38 mouse cellular contexts compared by ENCODE assay signal in genomic region chr6:140005181-140005580, GRCm38 (mm10). TPM values are rescaled to one million over a fixed set of nuclear protein-coding genes. Genes with fewer than 3 reads are reported as not detected.
DNase-seq lines count a peak whose midpoint lies in the region; ATAC-seq and TF ChIP-seq lines count a peak whose summit lies in the region.
"Had no signal": no experiment of that assay in that cellular context is flagged by ENCODE, and none has a peak within 500 bp of the region (broad histone marks: within the 10 kb centered on the region; RNA-seq: fewer than 3 reads in every experiment).

No protein-coding gene starts in this region.

- H3K27me3 ChIP-seq in kidney, adult 2 months (replicated peaks; ENCODE audit: control insufficient read depth, insufficient read depth, low read length), result no peaks in the 10 kb centered on the region
- H3K27me3 ChIP-seq in kidney, embryonic 16.5 days (ENCODE audit: insufficient read depth, low read length), result no peaks in the 10 kb centered on the region
- H3K27me3 ChIP-seq in E14TG2a.4 (ENCODE audit: insufficient read depth, low read length) (no peaks in the 10 kb centered on the region), ES-Bruce4 (ENCODE audit: control insufficient read depth, insufficient read depth, low read length, poor library complexity, severe bottlenecking) (no peaks in the 10 kb centered on the region)
- no peaks in the 10 kb centered on the region for H3K27me3 ChIP-seq in lung, postnatal 0 days (replicated peaks; ENCODE audit: insufficient read depth, low read length)
- H3K27me3 ChIP-seq: embryonic facial prominence, embryonic 13.5 days; forebrain, embryonic 12.5 days; heart, embryonic 13.5 days; hindbrain, embryonic 12.5 days; intestine, embryonic 15.5 days; Patski had no signal

- H3K36me3 ChIP-seq in kidney, adult 2 months (ENCODE audit: control insufficient read depth, insufficient read depth, low read length), result no peaks in the 10 kb centered on the region
- H3K36me3 ChIP-seq in kidney, embryonic 16.5 days (ENCODE audit: insufficient read depth, low read length), result 0 out of 2 replicates have a peak, but pooled peaks cover 3% of the 10 kb centered on the region
- H3K36me3 ChIP-seq in E14TG2a.4 (ENCODE audit: insufficient read depth, low read length), result no peaks in the 10 kb centered on the region
- no peaks in the 10 kb centered on the region for H3K36me3 ChIP-seq in ES-Bruce4 (ENCODE audit: control insufficient read depth, insufficient read depth, low read length, poor library complexity, severe bottlenecking)
- no peaks in the 10 kb centered on the region for H3K36me3 ChIP-seq in lung, postnatal 0 days (ENCODE audit: insufficient read depth, low read length)
- H3K36me3 ChIP-seq: embryonic facial prominence, embryonic 10.5 days; embryonic facial prominence, embryonic 13.5 days; forebrain, embryonic 12.5 days; G1E; heart, embryonic 10.5 days; heart, embryonic 13.5 days; hindbrain, embryonic 12.5 days; intestine, embryonic 15.5 days had no signal

- DNase-seq in kidney, adult 2 months, result no peak
- DNase-seq in R1 (ENCODE audit: low read depth, low spot score), result peak; percentile 52
- no peak for DNase-seq in gastrocnemius, adult 2 months
- no peak for DNase-seq in lung, postnatal 0 days (ENCODE audit: low spot score)
- DNase-seq in lung, postnatal 14 days, result no peak
- DNase-seq: adrenal gland, adult 8-10 months; adrenal gland, postnatal 25 days; cerebellum, adult 11-12 months; cerebellum, adult 8-10 months; cerebellum, postnatal 10 days; cerebellum, postnatal 36 days; embryo, embryonic 11 days; gastrocnemius, postnatal 25 days; heart, adult 2 months had no signal

- no peak for ATAC-seq in kidney, embryonic 16.5 days (ENCODE audit: low FRiP score, low TSS enrichment)
- ATAC-seq in lung, postnatal 0 days, result no peak
- ATAC-seq: activated CD4-positive, CD25-positive, alpha-beta regulatory T cell, adult 4 months; hindbrain, embryonic 16.5 days; intestine, embryonic 15.5 days; Patski had no signal

- 82% methylated on average over 3 of the region's 3 CpGs for WGBS in kidney, adult 2 months
- 76% methylated on average over 3 of the region's 3 CpGs for WGBS in kidney, embryonic 16.5 days
- WGBS in lung, postnatal 0 days, result 71% methylated on average over 3 of the region's 3 CpGs

- TF ChIP-seq POLR2A in kidney, adult 2 months (IDR thresholded peaks at IDR 0.05; ENCODE audit: low read depth, low read length), result no peak
- TF ChIP-seq POLR2A in ES-Bruce4 (IDR thresholded peaks at IDR 0.05; ENCODE audit: insufficient read depth, low read length), result no peak

- no peak overlapping the region for H3K4me3 ChIP-seq in kidney, adult 2 months (ENCODE audit: insufficient read depth, low read depth, low read length)
- no peak overlapping the region for H3K4me3 ChIP-seq in kidney, embryonic 16.5 days (ENCODE audit: low read length)
- H3K4me3 ChIP-seq in E14TG2a.4 (replicated peaks; ENCODE audit: low read length) (no peak overlapping the region), ES-Bruce4 (ENCODE audit: low read depth, low read length) (no peak overlapping the region)
- H3K4me3 ChIP-seq in gastrocnemius, adult 2 months, result no peak overlapping the region
- H3K4me3 ChIP-seq in lung, postnatal 0 days (ENCODE audit: low read depth, low read length), result no peak overlapping the region
- H3K4me3 ChIP-seq: embryonic facial prominence, embryonic 10.5 days; embryonic facial prominence, embryonic 13.5 days; erythroblast, embryonic 14.5 days; forebrain, embryonic 12.5 days; heart, adult 2 months; heart, embryonic 10.5 days; heart, embryonic 13.5 days; hindbrain, embryonic 12.5 days; intestine, embryonic 15.5 days had no signal

- H3K27ac ChIP-seq in kidney, adult 2 months (ENCODE audit: insufficient read depth, low read depth, low read length), result no peak overlapping the region
- no peak overlapping the region for H3K27ac ChIP-seq in kidney, embryonic 16.5 days (ENCODE audit: low read length)
- no peak overlapping the region for H3K27ac ChIP-seq in ES-Bruce4 (ENCODE audit: insufficient read depth, low read length)
- H3K27ac ChIP-seq in gastrocnemius, adult 2 months, result no peak overlapping the region
- H3K27ac ChIP-seq in lung, postnatal 0 days (ENCODE audit: low read length), result no peak overlapping the region
- H3K27ac ChIP-seq: embryonic facial prominence, embryonic 10.5 days; embryonic facial prominence, embryonic 13.5 days; forebrain, embryonic 12.5 days; heart, adult 2 months; heart, embryonic 10.5 days; heart, embryonic 13.5 days; hindbrain, embryonic 12.5 days; intestine, embryonic 15.5 days had no signal

- H3K9ac ChIP-seq in kidney, embryonic 16.5 days (replicated peaks; ENCODE audit: low read length), result no peak overlapping the region
- H3K9ac ChIP-seq in ES-Bruce4 (ENCODE audit: low read depth, poor library complexity, severe bottlenecking), result no peak overlapping the region
- no peak overlapping the region for H3K9ac ChIP-seq in lung, postnatal 0 days (replicated peaks; ENCODE audit: low read depth)
- H3K9ac ChIP-seq: embryonic facial prominence, embryonic 13.5 days; forebrain, embryonic 12.5 days; forebrain, postnatal 0 days; heart, embryonic 13.5 days; hindbrain, embryonic 12.5 days; intestine, embryonic 15.5 days had no signal

- intact Hi-C loops in gastrocnemius, adult 2 months (cut with DNase I), result no loop called here

- 0 out of 2 replicates have a peak, but pooled peaks have one; percentile 14 for TF ChIP-seq CTCF in kidney, adult 2 months (conservative IDR thresholded peaks at IDR 0.05; ENCODE audit: insufficient read depth, insufficient read length, low read depth, low read length)
- TF ChIP-seq CTCF in E14TG2a.4 (conservative IDR thresholded peaks at IDR 0.05; ENCODE audit: low read length) (peak; percentile 38), ES-Bruce4 (IDR thresholded peaks at IDR 0.05; ENCODE audit: low read depth, low read length) (peak; percentile 55)
- TF ChIP-seq CTCF in gastrocnemius, adult 2 months (IDR thresholded peaks at IDR 0.05), result no peak
- no peak for TF ChIP-seq CTCF in lung, postnatal 0 days (IDR thresholded peaks at IDR 0.05)

- TF ChIP-seq EP300 in ES-Bruce4 (IDR thresholded peaks at IDR 0.05; ENCODE audit: insufficient read depth, low read depth, low read length), result no peak
- no peak for TF ChIP-seq EP300 in lung, postnatal 0 days (IDR thresholded peaks at IDR 0.05)

- H3K4me2 ChIP-seq in kidney, embryonic 16.5 days (replicated peaks; ENCODE audit: low read depth, low read length), result no peak overlapping the region
- H3K4me2 ChIP-seq in lung, postnatal 0 days (replicated peaks; ENCODE audit: low read depth, low read length), result no peak overlapping the region
- H3K4me2 ChIP-seq: embryonic facial prominence, embryonic 13.5 days; forebrain, embryonic 12.5 days; heart, embryonic 13.5 days; hindbrain, embryonic 12.5 days; intestine, embryonic 15.5 days had no signal

- H3K4me1 ChIP-seq in kidney, adult 2 months (ENCODE audit: control insufficient read depth, insufficient read depth, low read length), result no peaks in the 10 kb centered on the region
- H3K4me1 ChIP-seq in kidney, embryonic 16.5 days (ENCODE audit: insufficient read depth, low read length), result no peaks in the 10 kb centered on the region
- H3K4me1 ChIP-seq in E14TG2a.4 (replicated peaks; ENCODE audit: low read depth, low read length) (no peaks in the 10 kb centered on the region), ES-Bruce4 (ENCODE audit: control insufficient read depth, insufficient read depth, low read length) (no peaks in the 10 kb centered on the region)
- no peaks in the 10 kb centered on the region for H3K4me1 ChIP-seq in lung, postnatal 0 days (ENCODE audit: insufficient read depth, low read depth, low read length)
- H3K4me1 ChIP-seq: embryonic facial prominence, embryonic 10.5 days; embryonic facial prominence, embryonic 13.5 days; forebrain, embryonic 12.5 days; heart, embryonic 10.5 days; heart, embryonic 13.5 days; hindbrain, embryonic 12.5 days; intestine, embryonic 15.5 days had no signal

- peaks cover 6% of the 10 kb centered on the region for H3K9me3 ChIP-seq in kidney, embryonic 16.5 days (ENCODE audit: low read length)
- H3K9me3 ChIP-seq in E14TG2a.4 (ENCODE audit: low read length) (peaks cover 5% of the 10 kb centered on the region), ES-Bruce4 (replicated peaks; ENCODE audit: control insufficient read depth, insufficient read depth, low read length, poor library complexity, severe bottlenecking) (no peaks in the 10 kb centered on the region)
- no peaks in the 10 kb centered on the region for H3K9me3 ChIP-seq in lung, postnatal 0 days (ENCODE audit: low read length)
- H3K9me3 ChIP-seq: embryonic facial prominence, embryonic 10.5 days; embryonic facial prominence, embryonic 13.5 days; forebrain, embryonic 12.5 days; heart, embryonic 10.5 days had no signal

RNA-seq across cellular contexts. Expression of gene Capza3, which starts 35.9 kb away (rescaled TPM):
- 0.07 TPM in 1 of 2 replicates, not detected in the other for polyA plus RNA-seq in kidney, adult 2 months (2012; rRNA removed)
- polyA plus RNA-seq in kidney, embryonic 16.5 days (2015; fragmentation: Nextera tagmentation; extraction: Ambion mirVana), result not detected in 2 replicates
- not detected in 2 replicates for polyA plus RNA-seq in ES-Bruce4 (2011; ENCODE audit: insufficient read depth, insufficient read length, low read depth, missing spikeins)
- total RNA-seq in gastrocnemius, adult 2 months (2021), result not detected
- not detected in 2 replicates for polyA plus RNA-seq in lung, postnatal 0 days (2015; fragmentation: Nextera tagmentation; extraction: Ambion mirVana)
- total RNA-seq: adrenal gland, adult 8-10 months; adrenal gland, postnatal 25 days; forebrain, postnatal 0 days; G1E; gastrocnemius, adult 8-10 months; gastrocnemius, postnatal 25 days; heart, adult 2 months; heart, postnatal 25 days; hematopoietic stem cell, adult 5-6 weeks had no signal
- polyA plus RNA-seq: activated CD4-positive, CD25-positive, alpha-beta regulatory T cell, adult 4 months; brain, embryonic 14.5 days; C2C12; cortical plate, adult 2 months; embryonic facial prominence, embryonic 10.5 days; embryonic facial prominence, embryonic 13.5 days; erythroblast, embryonic 14.5 days; forebrain, embryonic 12.5 days; forebrain, postnatal 0 days; frontal cortex, adult 2 months; G1E; heart, adult 2 months; heart, embryonic 10.5 days; heart, embryonic 13.5 days; heart, embryonic 16.5 days; hindbrain, embryonic 12.5 days; hindbrain, embryonic 16.5 days; intestine, embryonic 15.5 days; Patski had no signal

RNA-seq across cellular contexts. Expression of gene Plcz1, which starts 36.1 kb away (rescaled TPM):
- 0.04 TPM in 1 of 2 replicates, not detected in the other for polyA plus RNA-seq in kidney, adult 2 months (2012; rRNA removed)
- polyA plus RNA-seq in kidney, embryonic 16.5 days (2015; fragmentation: Nextera tagmentation; extraction: Ambion mirVana), result 0.06 and 0.13 TPM in 2 replicates
- not detected in 2 replicates for polyA plus RNA-seq in ES-Bruce4 (2011; ENCODE audit: insufficient read depth, insufficient read length, low read depth, missing spikeins)
- not detected for total RNA-seq in gastrocnemius, adult 2 months (2021)
- polyA plus RNA-seq in lung, postnatal 0 days (2015; fragmentation: Nextera tagmentation; extraction: Ambion mirVana), result not detected in 2 replicates
- total RNA-seq: adrenal gland, adult 8-10 months; adrenal gland, postnatal 25 days; G1E; gastrocnemius, adult 8-10 months; gastrocnemius, postnatal 25 days; heart, adult 2 months; heart, postnatal 25 days; hematopoietic stem cell, adult 5-6 weeks had no signal
- polyA plus RNA-seq: activated CD4-positive, CD25-positive, alpha-beta regulatory T cell, adult 4 months; C2C12; embryonic facial prominence, embryonic 10.5 days; embryonic facial prominence, embryonic 13.5 days; erythroblast, embryonic 14.5 days; forebrain, embryonic 12.5 days; G1E; heart, embryonic 10.5 days; heart, embryonic 13.5 days; heart, embryonic 16.5 days; hindbrain, embryonic 12.5 days; intestine, embryonic 15.5 days; Patski had no signal

Comparison
In these comparisons a context has a peak if more than half of its experiments do, and no peak if none do; other contexts are left out.
1. CTCF ChIP-seq: peak in kidney, adult 2 months (single experiment), E14TG2a.4 (single experiment) and ES-Bruce4 (single experiment); none in gastrocnemius, adult 2 months (single experiment) and lung, postnatal 0 days (single experiment).